Mouse (Mus musculus): Measurements from ENCODE around the gene Fga. TPM values are rescaled to one million over a fixed set of nuclear protein-coding genes. Genes with fewer than 3 reads are reported as not detected.

Fga gene
- not detected for total RNA-seq (2023)

GRCm38 (mm10) chr3:83025475-83026301, at the start of gene Fga:
Fga (plus strand) TSS chr3:83026076.

GRCm38 (mm10) chr3:83007557-83007956, 18.3 kb upstream of the Fga start, which contains the start of gene Fgg:
Fgg (plus strand) TSS chr3:83007724.

GRCm38 (mm10) chr3:83049680-83050079, 23.8 kb downstream of the Fga start, which contains the start of gene Fgb:
Fgb (minus strand) TSS chr3:83049863.

GRCm38 (mm10) chr3:83055281-83056038, 29.6 kb downstream of the Fga start, which contains the start of gene Plrg1:
Plrg1 (plus strand) TSS chr3:83055522.

Other genes starting within 250 kb of the Fga start
- not detected for gene Rbm46, start 149.6 kb upstream of the Fga start, total RNA-seq (2023)
- gene Lrat, start 122.1 kb upstream of the Fga start, total RNA-seq (2023) = not detected
- not detected for gene Fgg, start 18.4 kb upstream of the Fga start, total RNA-seq (2023)
- gene Fgb, start 23.8 kb downstream of the Fga start, total RNA-seq (2023) = not detected
- gene Plrg1, start 29.4 kb downstream of the Fga start, total RNA-seq (2023) = 57.8 TPM
- not detected for gene Dchs2, start 101.9 kb downstream of the Fga start, total RNA-seq (2023)